Mouse (Mus musculus) stomach, embryonic 15.5 days (tissue): ENCODE measurements at regions not wholly inside any gene's neighbourhood (a gene's known extent, or its start where the extent isn't known, plus 50 kb on each side); places are given as distances from the start of the nearest gene placed in this dataset.

Source experiments
- ATAC-seq: fragments of 200-750 bp; cut with Nextera tagmentation; 2 replicates; pipeline ENCODE4 v1.8.0; 2017; ENCODE audit warnings: low read depth, moderate number of reproducible peaks, moderate TSS enrichment; ENCODE audit not compliant: insufficient read depth, low FRiP score
- H3K27ac ChIP-seq: fragments of 300-500 bp; sonication (generic); 2 replicates; pipeline ENCODE4 v1.5.1; 2015; ENCODE audit warnings: mild to moderate bottlenecking, inconsistent platforms
- H3K27me3 ChIP-seq: fragments of 300-500 bp; sonication (generic); replicated peaks from 2 replicates; pipeline ENCODE4 v1.6.1; 2015; ENCODE audit warnings: inconsistent platforms
- H3K36me3 ChIP-seq: fragments of 300-500 bp; sonication (generic); 2 replicates; pipeline ENCODE4 v1.6.1; 2015; ENCODE audit warnings: inconsistent platforms
- H3K4me1 ChIP-seq: fragments of 300-500 bp; sonication (generic); 2 replicates; pipeline ENCODE4 v1.6.1; 2015; ENCODE audit warnings: inconsistent platforms
- H3K4me2 ChIP-seq: fragments of 300-500 bp; sonication (generic); 2 replicates; pipeline ENCODE4 v1.6.1; 2015; ENCODE audit warnings: mild to moderate bottlenecking, inconsistent platforms
- H3K4me3 ChIP-seq: fragments of 300-500 bp; sonication (generic); replicated peaks from 2 replicates; pipeline ENCODE4 v1.5.1; 2015; ENCODE audit warnings: inconsistent platforms
- H3K9ac ChIP-seq: fragments of 300-500 bp; sonication (generic); 2 replicates; pipeline ENCODE4 v1.6.1; 2015; ENCODE audit warnings: inconsistent platforms
- H3K9me3 ChIP-seq: fragments of 300-500 bp; sonication (generic); 2 replicates; pipeline ENCODE4 v1.6.1; 2016; ENCODE audit warnings: inconsistent platforms
- WGBS: fragments of 180-500 bp; shearing (Covaris S2); methylation state at CpG from one replicate; pipeline ENCODE4 v1.1.7; 2015; 5-methylcytosine and 5-hydroxymethylcytosine counted together

DNA sequence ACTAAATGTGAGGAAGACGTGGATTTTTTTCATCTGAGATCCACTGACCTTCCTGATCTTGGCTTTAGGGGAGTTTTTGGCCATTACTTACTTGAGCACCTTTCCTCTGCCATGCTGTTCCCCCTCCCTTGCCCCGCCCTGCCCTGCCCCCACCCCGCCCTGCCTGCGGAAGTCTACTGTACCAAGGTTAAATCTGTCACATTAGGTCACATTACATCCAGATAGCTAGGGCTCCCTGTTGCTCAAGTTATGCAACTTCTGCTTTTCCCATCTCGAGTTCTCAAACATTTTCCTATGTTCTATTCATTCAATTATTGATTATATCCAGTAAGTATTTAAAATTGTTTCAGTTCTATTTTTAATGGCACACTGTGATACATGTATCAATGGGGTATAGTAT lies 144.7 kb upstream of the Cnot2 start:
- H3K9ac ChIP-seq: no peak overlapping the region
- no peak overlapping the region for H3K4me2 ChIP-seq
- 0 out of 2 replicates have a peak, but pooled peaks cover 5% of the 10 kb centered on the region for H3K4me1 ChIP-seq
- no peaks in the 10 kb centered on the region for H3K9me3 ChIP-seq
- H3K27ac ChIP-seq: no peak overlapping the region
- 82% methylated on average over 5 of the region's 5 CpGs for WGBS
- no peaks in the 10 kb centered on the region for H3K36me3 ChIP-seq
- ATAC-seq: no peak
- no peak overlapping the region for H3K4me3 ChIP-seq
- H3K27me3 ChIP-seq: no peaks in the 10 kb centered on the region

GRCm38 (mm10) chr10:116721986-116722385 lies 140.7 kb upstream of the Cnot2 start:
- no peak for ATAC-seq
- H3K27ac ChIP-seq: no peak overlapping the region
- H3K4me2 ChIP-seq: no peak overlapping the region
- H3K9ac ChIP-seq: no peak overlapping the region
- H3K27me3 ChIP-seq: no peaks in the 10 kb centered on the region
- no peaks in the 10 kb centered on the region for H3K9me3 ChIP-seq
- H3K36me3 ChIP-seq: no peaks in the 10 kb centered on the region
- H3K4me3 ChIP-seq: no peak overlapping the region
- 92% methylated on average over 9 of the region's 9 CpGs for WGBS
- no peaks in the 10 kb centered on the region for H3K4me1 ChIP-seq

GRCm38 (mm10) chr10:116719616-116720015 lies 138.3 kb upstream of the Cnot2 start:
- ATAC-seq: no peak
- H3K9ac ChIP-seq: no peak overlapping the region

GRCm38 (mm10) chr10:116717961-116718360 lies 136.7 kb upstream of the Cnot2 start:
- no peak overlapping the region for H3K4me3 ChIP-seq
- H3K9ac ChIP-seq: no peak overlapping the region
- H3K4me1 ChIP-seq: no peaks in the 10 kb centered on the region
- H3K4me2 ChIP-seq: no peak overlapping the region
- ATAC-seq: no peak
- H3K27me3 ChIP-seq: no peaks in the 10 kb centered on the region
- no peak overlapping the region for H3K27ac ChIP-seq
- no peaks in the 10 kb centered on the region for H3K9me3 ChIP-seq
- H3K36me3 ChIP-seq: no peaks in the 10 kb centered on the region
- 81% methylated on average over 10 of the region's 10 CpGs for WGBS

More at GRCm38 (mm10) chr10:116719616-116720015, 138.3 kb upstream of the Cnot2 start:
- WGBS: 89% methylated on average over 5 of the region's 5 CpGs
- no peak overlapping the region for H3K4me3 ChIP-seq
- no peak overlapping the region for H3K27ac ChIP-seq
- H3K27me3 ChIP-seq: no peaks in the 10 kb centered on the region
- no peaks in the 10 kb centered on the region for H3K9me3 ChIP-seq
- H3K4me1 ChIP-seq: no peaks in the 10 kb centered on the region
- no peaks in the 10 kb centered on the region for H3K36me3 ChIP-seq
- no peak overlapping the region for H3K4me2 ChIP-seq

DNA sequence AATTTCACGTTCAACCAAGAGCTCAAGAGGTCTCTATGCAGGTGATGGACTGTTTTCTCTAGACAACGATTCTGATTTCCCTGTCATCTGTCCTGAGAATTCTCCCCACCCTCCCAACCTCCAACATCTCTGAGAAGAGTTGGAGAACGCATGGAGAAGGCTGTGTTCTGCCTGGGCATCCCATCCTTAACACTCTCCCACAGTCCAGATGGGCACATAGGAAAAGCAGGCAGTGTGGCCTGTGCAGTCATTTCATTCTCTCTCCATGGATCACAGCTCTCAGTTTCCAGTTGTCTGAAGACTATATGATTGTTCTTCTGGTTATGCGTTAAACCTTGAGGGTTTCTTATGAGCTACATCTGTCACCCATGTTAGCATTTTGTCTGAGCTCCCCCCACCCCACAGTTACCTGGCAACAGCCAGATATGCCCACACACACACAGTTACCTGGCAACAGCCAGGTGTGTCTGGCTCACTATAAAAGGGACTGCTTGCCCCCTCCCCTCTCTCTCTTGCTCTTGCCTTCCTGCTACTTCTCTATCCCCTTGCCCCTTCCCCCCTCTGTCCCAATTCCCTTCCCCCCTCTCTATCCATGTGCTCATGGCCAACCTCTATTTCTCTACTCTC lies 135.8 kb upstream of the Cnot2 start:
- H3K9ac ChIP-seq: no peak overlapping the region
- ATAC-seq: no peak
- H3K4me2 ChIP-seq: no peak overlapping the region
- H3K27ac ChIP-seq: no peak overlapping the region
- no peaks in the 10 kb centered on the region for H3K4me1 ChIP-seq
- no peaks in the 10 kb centered on the region for H3K36me3 ChIP-seq
- H3K4me3 ChIP-seq: no peak overlapping the region
- H3K9me3 ChIP-seq: no peaks in the 10 kb centered on the region
- 82% methylated on average over 4 of the region's 4 CpGs for WGBS
- H3K27me3 ChIP-seq: no peaks in the 10 kb centered on the region

- no peak for ATAC-seq
These were observed 132.1 kb upstream of the Cnot2 start for GRCm38 (mm10) chr10:116713456-116713855.

GRCm38 (mm10) chr10:116707025-116707424 lies 125.7 kb upstream of the Cnot2 start:
- no peak overlapping the region for H3K9ac ChIP-seq
- H3K4me2 ChIP-seq: no peak overlapping the region
- no peaks in the 10 kb centered on the region for H3K36me3 ChIP-seq
- no peak for ATAC-seq
- no peaks in the 10 kb centered on the region for H3K4me1 ChIP-seq
- 77% methylated on average over 6 of the region's 6 CpGs for WGBS
- no peak overlapping the region for H3K27ac ChIP-seq
- H3K27me3 ChIP-seq: no peaks in the 10 kb centered on the region
- H3K4me3 ChIP-seq: no peak overlapping the region
- H3K9me3 ChIP-seq: no peaks in the 10 kb centered on the region

More at GRCm38 (mm10) chr10:116713456-116713855, 132.1 kb upstream of the Cnot2 start:
- Histone ChIP-seq H3K9me3 (no peaks in the 10 kb centered on the region), H3K4me3 (no peak overlapping the region), H3K9ac (no peak overlapping the region), H3K36me3 (no peaks in the 10 kb centered on the region), H3K27ac (no peak overlapping the region), H3K27me3 (no peaks in the 10 kb centered on the region), H3K4me2 (no peak overlapping the region), H3K4me1 (no peaks in the 10 kb centered on the region)
- 62% methylated on average over 11 of the region's 11 CpGs for WGBS

GRCm38 (mm10) chr10:116701281-116701680 lies 120.0 kb upstream of the Cnot2 start:
- Histone ChIP-seq H3K9me3 (no peaks in the 10 kb centered on the region), H3K4me1 (no peaks in the 10 kb centered on the region), H3K9ac (no peak overlapping the region), H3K4me3 (no peak overlapping the region), H3K27ac (no peak overlapping the region), H3K36me3 (no peaks in the 10 kb centered on the region), H3K4me2 (no peak overlapping the region), H3K27me3 (no peaks in the 10 kb centered on the region)
- ATAC-seq: no peak
- 79% methylated on average over 5 of the region's 5 CpGs for WGBS

DNA sequence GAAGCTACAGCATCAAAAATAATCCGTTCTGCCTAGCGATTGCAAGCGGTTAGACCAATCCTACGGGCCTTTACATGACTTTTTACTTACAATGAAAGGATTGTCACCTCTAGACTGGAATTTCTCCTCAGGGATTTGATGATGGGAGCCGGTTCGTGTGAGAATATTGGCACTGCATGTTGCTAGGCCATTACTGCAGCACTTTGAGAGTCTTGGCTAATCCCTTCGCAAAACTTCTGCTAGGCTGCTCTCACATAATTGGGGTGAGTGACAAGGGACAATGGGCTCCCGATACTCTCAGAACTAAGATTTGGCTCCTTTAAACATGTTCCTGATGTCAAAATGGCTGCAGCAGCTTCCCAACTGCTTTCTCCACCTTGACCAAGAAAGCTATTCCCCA lies 118.4 kb upstream of the Cnot2 start:
- Histone ChIP-seq H3K27ac (no peak overlapping the region), H3K36me3 (no peaks in the 10 kb centered on the region), H3K9ac (no peak overlapping the region), H3K4me3 (no peak overlapping the region), H3K4me1 (no peaks in the 10 kb centered on the region), H3K9me3 (no peaks in the 10 kb centered on the region), H3K4me2 (no peak overlapping the region), H3K27me3 (no peaks in the 10 kb centered on the region)
- 87% methylated on average over 8 of the region's 8 CpGs for WGBS
- no peak for ATAC-seq

DNA sequence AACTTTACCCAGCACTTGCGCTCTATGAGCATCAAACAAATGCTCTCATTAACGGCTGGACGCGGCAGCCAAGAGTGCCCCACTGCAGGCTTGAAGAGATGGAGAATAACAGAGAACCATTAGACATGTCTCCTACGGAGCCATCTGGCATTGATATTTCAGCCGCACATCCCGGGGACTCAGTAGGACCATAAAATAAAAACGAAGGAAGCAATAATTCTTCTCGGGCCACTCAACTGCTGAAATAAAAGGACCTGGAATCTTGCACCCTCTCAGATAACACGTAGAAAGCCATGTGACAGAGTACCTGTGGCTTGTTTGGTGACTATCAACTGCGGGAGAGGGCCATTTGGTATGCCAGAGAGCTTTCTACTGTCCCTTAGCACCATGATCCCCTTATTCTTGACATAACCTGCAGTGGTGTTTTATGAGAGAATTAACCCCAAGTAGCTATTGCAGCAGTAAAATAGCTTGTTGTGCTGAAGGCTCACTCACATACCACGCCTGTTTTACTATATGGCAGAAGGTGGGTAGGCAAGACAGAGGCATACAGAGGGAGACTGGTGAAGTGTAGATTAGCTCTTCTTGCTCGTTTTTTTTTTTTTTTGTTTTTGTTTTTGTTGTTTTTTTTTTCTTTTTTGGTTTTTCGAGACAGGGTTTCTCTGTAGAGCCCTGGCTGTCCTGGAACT lies 116.5 kb upstream of the Cnot2 start:
- H3K4me2 ChIP-seq: no peak overlapping the region
- no peak for ATAC-seq
- H3K4me1 ChIP-seq: no peaks in the 10 kb centered on the region
- H3K27ac ChIP-seq: no peak overlapping the region
- no peak overlapping the region for H3K4me3 ChIP-seq
- H3K36me3 ChIP-seq: no peaks in the 10 kb centered on the region
- WGBS: 76% methylated on average over 14 of the region's 14 CpGs
- no peaks in the 10 kb centered on the region for H3K27me3 ChIP-seq
- H3K9me3 ChIP-seq: no peaks in the 10 kb centered on the region
- H3K9ac ChIP-seq: no peak overlapping the region

GRCm38 (mm10) chr10:116693816-116694215 lies 112.5 kb upstream of the Cnot2 start:
- WGBS: 82% methylated on average over 3 of the region's 3 CpGs
- Histone ChIP-seq H3K9ac (no peak overlapping the region), H3K4me3 (no peak overlapping the region), H3K27ac (no peak overlapping the region), H3K4me1 (no peaks in the 10 kb centered on the region), H3K9me3 (no peaks in the 10 kb centered on the region), H3K36me3 (no peaks in the 10 kb centered on the region), H3K4me2 (no peak overlapping the region), H3K27me3 (no peaks in the 10 kb centered on the region)
- no peak for ATAC-seq

- Histone ChIP-seq H3K4me3 (no peak overlapping the region), H3K9ac (no peak overlapping the region), H3K4me1 (no peaks in the 10 kb centered on the region), H3K27ac (no peak overlapping the region), H3K4me2 (no peak overlapping the region), H3K36me3 (no peaks in the 10 kb centered on the region), H3K9me3 (no peaks in the 10 kb centered on the region), H3K27me3 (no peaks in the 10 kb centered on the region)
- ATAC-seq: no peak
- WGBS: 91% methylated on average over 11 of the region's 11 CpGs
These were observed 105.4 kb upstream of the Cnot2 start for GRCm38 (mm10) chr10:116686741-116687140.
